Mouse (Mus musculus): ENCODE measurements around the gene Zfp385c. TPM values are rescaled to one million over a fixed set of nuclear protein-coding genes. Genes with fewer than 3 reads are reported as not detected.
A peak's percentile ranks its signal among the peaks of the same experiment; 100 is the strongest.

Gene Zfp385c
- polyA plus RNA-seq, 1 experiment = 0.55 TPM

- TF ChIP-seq POLR2A (IDR thresholded peaks at IDR 0.05; ENCODE audit: control insufficient read depth, extremely low read depth, insufficient read depth, low read length, poor library complexity) (no peak), CTCF (IDR thresholded peaks at IDR 0.05; ENCODE audit: borderline replicate concordance, control insufficient read depth, extremely low read depth, insufficient read depth, low read length, poor library complexity) (no peak)
- H3K36me3 ChIP-seq (ENCODE audit: control insufficient read depth, insufficient read depth, low read length) = peaks cover 6% of the 10 kb centered on the region; the same call in 1 of the 2 replicates
- 98% methylated on average over 23 of the region's 23 CpGs for WGBS
- H3K4me3 ChIP-seq (ENCODE audit: control insufficient read depth, insufficient read depth, low read length) = no peak overlapping the region
- no peak overlapping the region for H3K27ac ChIP-seq (ENCODE audit: control insufficient read depth, insufficient read depth, low read length)
- H3K4me1 ChIP-seq (replicated peaks; ENCODE audit: control insufficient read depth, insufficient read depth, low read length) = peaks cover 16% of the 10 kb centered on the region
- no peak for DNase-seq
- no peaks in the 10 kb centered on the region for H3K27me3 ChIP-seq (ENCODE audit: control insufficient read depth, insufficient read depth, low read length)
Observed at GRCm38 (mm10) chr11:100705095-100705747, 13.0 kb upstream of the Zfp385c start.

- peak within 1 kb of the TSS; percentile 48 for H3K4me3 ChIP-seq (ENCODE audit: control insufficient read depth, insufficient read depth, low read length)
- peaks cover 16% of the 10 kb centered on the region for H3K4me1 ChIP-seq (replicated peaks; ENCODE audit: control insufficient read depth, insufficient read depth, low read length)
- H3K36me3 ChIP-seq (ENCODE audit: control insufficient read depth, insufficient read depth, low read length) = peaks cover 6% of the 10 kb centered on the region; the same call in 1 of the 2 replicates
- TF ChIP-seq POLR2A (IDR thresholded peaks at IDR 0.05; ENCODE audit: control insufficient read depth, extremely low read depth, insufficient read depth, low read length, poor library complexity) = no peak
- TF ChIP-seq CTCF (IDR thresholded peaks at IDR 0.05; ENCODE audit: borderline replicate concordance, control insufficient read depth, extremely low read depth, insufficient read depth, low read length, poor library complexity) = no peak
- WGBS = 4% methylated on average over 7 of the region's 7 CpGs
- DNase-seq = no peak
- no peaks in the 10 kb centered on the region for H3K27me3 ChIP-seq (ENCODE audit: control insufficient read depth, insufficient read depth, low read length)
- H3K27ac ChIP-seq (ENCODE audit: control insufficient read depth, insufficient read depth, low read length) = peak within 1 kb of the TSS; percentile 18; the same call in 1 of the 2 replicates
Observed at GRCm38 (mm10) chr11:100703851-100704531, 11.7 kb upstream of the Zfp385c start, which contains the start of gene Dhx58. Gene Dhx58, minus strand, starts transcription at chr11:100704271.

GRCm38 (mm10) chr11:100703366-100703765, 11.1 kb upstream of the Zfp385c start:
- no peaks in the 10 kb centered on the region for H3K27me3 ChIP-seq (ENCODE audit: control insufficient read depth, insufficient read depth, low read length)
- H3K4me1 ChIP-seq (replicated peaks; ENCODE audit: control insufficient read depth, insufficient read depth, low read length) = peaks cover 16% of the 10 kb centered on the region
- peak overlapping the region; percentile 48 for H3K4me3 ChIP-seq (ENCODE audit: control insufficient read depth, insufficient read depth, low read length)
- 0 out of 2 replicates have a peak, but pooled peaks have one; percentile 9 for TF ChIP-seq POLR2A (IDR thresholded peaks at IDR 0.05; ENCODE audit: control insufficient read depth, extremely low read depth, insufficient read depth, low read length, poor library complexity)
- TF ChIP-seq CTCF (IDR thresholded peaks at IDR 0.05; ENCODE audit: borderline replicate concordance, control insufficient read depth, extremely low read depth, insufficient read depth, low read length, poor library complexity) = no peak
- H3K36me3 ChIP-seq (ENCODE audit: control insufficient read depth, insufficient read depth, low read length) = peaks cover 6% of the 10 kb centered on the region; the same call in 1 of the 2 replicates
- H3K27ac ChIP-seq (ENCODE audit: control insufficient read depth, insufficient read depth, low read length) = no peak overlapping the region
- 9% methylated on average over 11 of the region's 11 CpGs for WGBS
- no peak for DNase-seq

GRCm38 (mm10) chr11:100702906-100703305, 10.7 kb upstream of the Zfp385c start:
- Histone ChIP-seq H3K36me3 (ENCODE audit: control insufficient read depth, insufficient read depth, low read length) (peaks cover 6% of the 10 kb centered on the region; the same call in 1 of the 2 replicates), H3K27me3 (ENCODE audit: control insufficient read depth, insufficient read depth, low read length) (no peaks in the 10 kb centered on the region), H3K4me1 (replicated peaks; ENCODE audit: control insufficient read depth, insufficient read depth, low read length) (peaks cover 16% of the 10 kb centered on the region), H3K4me3 (ENCODE audit: control insufficient read depth, insufficient read depth, low read length) (peak overlapping the region; percentile 48), H3K27ac (ENCODE audit: control insufficient read depth, insufficient read depth, low read length) (no peak overlapping the region)
- TF ChIP-seq CTCF (IDR thresholded peaks at IDR 0.05; ENCODE audit: borderline replicate concordance, control insufficient read depth, extremely low read depth, insufficient read depth, low read length, poor library complexity) = no peak
- TF ChIP-seq POLR2A (IDR thresholded peaks at IDR 0.05; ENCODE audit: control insufficient read depth, extremely low read depth, insufficient read depth, low read length, poor library complexity) = no peak
- WGBS = 5% methylated on average over 7 of the region's 7 CpGs
- no peak for DNase-seq

GRCm38 (mm10) chr11:100702081-100702851, 10.0 kb upstream of the Zfp385c start:
- peak; percentile 64 for DNase-seq
- Histone ChIP-seq H3K4me1 (replicated peaks; ENCODE audit: control insufficient read depth, insufficient read depth, low read length) (peaks cover 16% of the 10 kb centered on the region), H3K27me3 (ENCODE audit: control insufficient read depth, insufficient read depth, low read length) (no peaks in the 10 kb centered on the region), H3K4me3 (ENCODE audit: control insufficient read depth, insufficient read depth, low read length) (peak overlapping the region; percentile 48; the same call in 1 of the 2 replicates), H3K36me3 (ENCODE audit: control insufficient read depth, insufficient read depth, low read length) (peaks cover 6% of the 10 kb centered on the region; the same call in 1 of the 2 replicates), H3K27ac (ENCODE audit: control insufficient read depth, insufficient read depth, low read length) (no peak overlapping the region)
- TF ChIP-seq POLR2A (IDR thresholded peaks at IDR 0.05; ENCODE audit: control insufficient read depth, extremely low read depth, insufficient read depth, low read length, poor library complexity) = no peak
- WGBS = 59% methylated on average over 19 of the region's 19 CpGs

- Histone ChIP-seq H3K36me3 (ENCODE audit: control insufficient read depth, insufficient read depth, low read length) (peaks cover 6% of the 10 kb centered on the region; the same call in 1 of the 2 replicates), H3K4me1 (replicated peaks; ENCODE audit: control insufficient read depth, insufficient read depth, low read length) (peaks cover 16% of the 10 kb centered on the region), H3K27me3 (ENCODE audit: control insufficient read depth, insufficient read depth, low read length) (no peaks in the 10 kb centered on the region), H3K4me3 (ENCODE audit: control insufficient read depth, insufficient read depth, low read length) (no peak overlapping the region), H3K27ac (ENCODE audit: control insufficient read depth, insufficient read depth, low read length) (no peak overlapping the region)
- no peak for DNase-seq
- 72% methylated on average over 14 of the region's 14 CpGs for WGBS
- TF ChIP-seq CTCF (IDR thresholded peaks at IDR 0.05; ENCODE audit: borderline replicate concordance, control insufficient read depth, extremely low read depth, insufficient read depth, low read length, poor library complexity) = no peak
- TF ChIP-seq POLR2A (IDR thresholded peaks at IDR 0.05; ENCODE audit: control insufficient read depth, extremely low read depth, insufficient read depth, low read length, poor library complexity) = no peak
Observed at GRCm38 (mm10) chr11:100701301-100701700, 9.0 kb upstream of the Zfp385c start.
